ENCODE assay signal across 10 mouse cellular contexts in genomic region chr9:37085370-37085769, GRCm38 (mm10).
DNase-seq lines count a peak whose midpoint lies in the region; ATAC-seq and TF ChIP-seq lines count a peak whose summit lies in the region.
"Had no signal": no experiment of that assay in that cellular context is flagged by ENCODE, and none has a peak within 500 bp of the region (broad histone marks: within the 10 kb centered on the region; RNA-seq: fewer than 3 reads in every experiment).

No protein-coding gene starts in this region.

- no peak overlapping the region for H3K9ac ChIP-seq in forebrain, postnatal 0 days
- H3K9ac ChIP-seq in forebrain, embryonic 12.5 days = no peak overlapping the region

- TF ChIP-seq CTCF in forebrain, postnatal 0 days (IDR thresholded peaks at IDR 0.05; ENCODE audit: low read depth) = no peak
- no peak for TF ChIP-seq CTCF in lung, adult 2 months (IDR thresholded peaks at IDR 0.05; ENCODE audit: insufficient read depth, low read length)

- DNase-seq in forebrain, postnatal 0 days = peak; percentile 49
- peak; percentile 19 to 68 for DNase-seq in lung, adult 18-20 months
- no peak for DNase-seq in lung, adult 2 months
- peak; percentile 37 to 68 for DNase-seq in cerebellum, postnatal 25 days
- DNase-seq in lung, postnatal 25 days (ENCODE audit: low spot score) = peak; percentile 79
- DNase-seq in gastrocnemius, adult 8-10 months (ENCODE audit: low spot score in 2 of 2) = no peak
- DNase-seq in ovary, postnatal 14 days (ENCODE audit: low spot score) = no peak
- DNase-seq: thymus, adult 18-20 months had no signal

- no peaks in the 10 kb centered on the region for H3K36me3 ChIP-seq in forebrain, postnatal 0 days (ENCODE audit: insufficient read depth)
- H3K36me3 ChIP-seq in forebrain, embryonic 12.5 days (replicated peaks) = peaks cover 5% of the 10 kb centered on the region; the same call in 1 of the 2 replicates

- peak overlapping the region; percentile 35; the same call in 1 of the 2 replicates for H3K27ac ChIP-seq in forebrain, postnatal 0 days (ENCODE audit: low read depth, low read length)
- no peak overlapping the region for H3K27ac ChIP-seq in forebrain, embryonic 12.5 days

- no peak overlapping the region for H3K4me2 ChIP-seq in forebrain, postnatal 0 days (ENCODE audit: low read depth)
- H3K4me2 ChIP-seq in forebrain, embryonic 12.5 days = no peak overlapping the region

- peak; percentile 43; the same call in 1 of the 2 replicates for ATAC-seq in forebrain, postnatal 0 days
- ATAC-seq in forebrain, embryonic 12.5 days (ENCODE audit: low FRiP score) = no peak

- WGBS in forebrain, postnatal 0 days = 38% methylated on average over 2 of the region's 2 CpGs
- 61% methylated on average over 2 of the region's 2 CpGs for WGBS in forebrain, embryonic 12.5 days
- 37% methylated on average over 2 of the region's 2 CpGs for WGBS in lung, adult 2 months

- TF ChIP-seq POLR2A in lung, adult 2 months (IDR thresholded peaks at IDR 0.05; ENCODE audit: borderline replicate concordance, extremely low read depth, low read depth, low read length) = no peak

- H3K4me3 ChIP-seq in forebrain, postnatal 0 days (ENCODE audit: low read depth, low read length) = no peak overlapping the region
- H3K4me3 ChIP-seq in forebrain, embryonic 12.5 days (replicated peaks) = no peak overlapping the region
- H3K4me3 ChIP-seq in lung, adult 2 months (replicated peaks; ENCODE audit: extremely low read depth, low read depth, low read length) = no peak overlapping the region
- H3K4me3 ChIP-seq: megakaryocyte, embryonic 14.5 days had no signal

- no peaks in the 10 kb centered on the region for H3K4me1 ChIP-seq in forebrain, postnatal 0 days (ENCODE audit: insufficient read depth)
- peaks cover 18% of the 10 kb centered on the region for H3K4me1 ChIP-seq in forebrain, embryonic 12.5 days
- peaks cover 18% of the 10 kb centered on the region for H3K4me1 ChIP-seq in lung, adult 2 months (ENCODE audit: control insufficient read depth, insufficient read depth, low read length)
- H3K4me1 ChIP-seq: megakaryocyte, embryonic 14.5 days had no signal

- no peaks in the 10 kb centered on the region for H3K27me3 ChIP-seq in forebrain, postnatal 0 days (ENCODE audit: insufficient read depth, low read length)
- H3K27me3 ChIP-seq in forebrain, embryonic 12.5 days = no peaks in the 10 kb centered on the region

- H3K9me3 ChIP-seq in forebrain, postnatal 0 days (ENCODE audit: low read length) = no peaks in the 10 kb centered on the region
- no peaks in the 10 kb centered on the region for H3K9me3 ChIP-seq in forebrain, embryonic 12.5 days
- H3K9me3 ChIP-seq: megakaryocyte, embryonic 14.5 days had no signal

Comparison
In these comparisons a context has a peak if more than half of its experiments do, and no peak if none do; other contexts are left out.
1. DNase-seq: peak in forebrain, postnatal 0 days (single experiment), lung, adult 18-20 months (2 of 2), cerebellum, postnatal 25 days (2 of 2) and lung, postnatal 25 days (single experiment); none in lung, adult 2 months (single experiment), gastrocnemius, adult 8-10 months (0 of 2) and ovary, postnatal 14 days (single experiment).